Mouse (Mus musculus) NIH3T3 (cell line): ENCODE measurements around the gene Sinhcaf.

Experiments
- DNase-seq: peaks from one replicate; pipeline ENCODE4 v3.0.0-alpha.2; 2012; ENCODE audit warnings: low read depth

Sinhcaf gene

DNA sequence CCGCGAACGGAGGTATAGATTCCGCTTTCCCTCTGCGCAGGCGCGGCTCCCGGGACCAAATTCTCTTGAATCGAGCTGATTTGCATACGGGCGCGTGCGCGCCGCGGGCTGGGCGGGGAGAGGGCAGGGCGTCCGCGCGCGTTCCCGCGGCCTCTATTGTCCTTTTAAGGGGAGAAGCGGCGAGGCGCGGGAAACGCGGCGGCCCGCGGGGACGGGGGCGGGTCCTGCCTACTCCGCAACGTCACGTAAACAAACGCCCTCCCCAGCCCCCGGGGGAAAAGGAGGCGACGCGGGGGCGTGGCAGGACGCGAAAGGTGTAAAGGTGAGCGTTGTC is at the start of gene Sinhcaf:
Gene Sinhcaf (minus strand): TSS at position 59 of the 334 bp plus-strand sequence.
- peak; percentile 100 for DNase-seq

DNA sequence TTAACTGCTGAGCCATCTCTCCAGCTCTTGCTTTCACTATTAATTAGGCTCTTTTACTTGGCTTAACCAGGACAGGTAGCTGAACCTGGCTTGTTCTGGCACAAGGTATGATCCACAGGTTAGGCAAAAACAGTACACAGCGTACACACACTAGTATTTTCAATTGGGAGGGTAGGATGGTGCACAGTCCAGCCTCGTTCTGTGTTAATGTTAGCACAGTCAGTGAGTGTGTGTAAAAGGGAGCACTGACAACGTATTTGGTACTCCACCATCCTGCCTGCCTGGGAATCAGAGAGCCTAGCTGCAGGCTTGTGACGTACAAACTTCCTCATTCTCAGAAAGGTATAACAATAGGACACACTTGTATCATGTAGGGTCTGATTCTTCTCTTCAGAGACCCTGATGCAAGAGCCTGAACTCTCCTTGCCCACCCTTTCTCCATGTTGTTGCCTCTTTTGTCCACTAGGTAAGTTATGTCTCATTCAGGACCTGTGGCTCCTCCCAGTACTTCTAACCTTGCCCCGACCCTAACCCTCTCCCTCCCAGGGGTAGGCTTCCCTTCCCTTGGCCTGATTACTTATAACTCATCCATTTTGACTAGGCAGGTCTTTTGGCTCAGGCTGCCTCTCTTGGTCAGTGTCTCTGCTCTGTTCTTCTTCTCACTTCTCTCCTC is 48.2 kb upstream of the Sinhcaf start:
- no peak for DNase-seq

DNA sequence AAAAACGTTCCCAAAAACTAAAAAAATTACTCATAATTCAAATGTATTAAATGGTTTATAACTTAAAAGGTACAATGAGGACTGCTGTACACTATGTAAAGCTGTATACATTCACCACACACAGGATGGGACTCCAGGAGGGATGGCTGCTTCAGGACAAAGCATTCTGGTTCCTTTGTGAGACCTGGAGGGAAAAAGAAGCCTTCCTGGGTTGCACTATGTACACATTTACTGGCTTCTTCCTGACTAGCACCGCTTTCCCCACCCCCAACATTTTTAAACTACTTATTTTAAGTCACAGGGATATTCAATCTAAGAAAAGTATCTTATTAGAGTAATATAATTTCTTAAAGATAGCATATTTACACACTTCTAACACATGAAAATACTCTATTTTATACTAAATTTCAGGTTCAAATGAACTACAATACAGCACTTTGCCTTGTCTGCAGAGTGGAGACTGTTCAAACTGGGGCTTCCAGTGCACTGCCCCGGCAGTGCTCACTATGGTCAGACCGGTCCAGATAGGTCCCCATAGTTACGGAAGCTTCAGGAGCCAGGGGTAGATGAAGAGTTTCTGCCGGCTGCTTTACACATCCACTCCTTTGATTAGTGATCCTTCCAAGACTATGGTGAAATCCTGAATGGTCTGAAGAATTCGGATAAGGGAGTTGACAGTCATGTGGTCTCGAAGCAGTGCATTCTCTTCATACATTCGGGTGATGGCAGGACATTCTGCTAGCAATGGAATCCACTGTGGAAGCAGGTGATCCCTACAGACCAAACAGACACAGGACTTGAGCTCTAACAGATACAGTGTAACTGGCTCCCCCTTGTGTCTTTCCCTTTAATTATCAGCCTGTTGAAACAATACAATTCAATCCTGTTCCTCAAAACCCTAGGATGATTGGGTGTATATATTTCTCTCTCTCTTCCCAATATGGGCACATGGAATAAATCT is 47.1 kb upstream of the Sinhcaf start:
- peak; percentile 75 for DNase-seq

DNA sequence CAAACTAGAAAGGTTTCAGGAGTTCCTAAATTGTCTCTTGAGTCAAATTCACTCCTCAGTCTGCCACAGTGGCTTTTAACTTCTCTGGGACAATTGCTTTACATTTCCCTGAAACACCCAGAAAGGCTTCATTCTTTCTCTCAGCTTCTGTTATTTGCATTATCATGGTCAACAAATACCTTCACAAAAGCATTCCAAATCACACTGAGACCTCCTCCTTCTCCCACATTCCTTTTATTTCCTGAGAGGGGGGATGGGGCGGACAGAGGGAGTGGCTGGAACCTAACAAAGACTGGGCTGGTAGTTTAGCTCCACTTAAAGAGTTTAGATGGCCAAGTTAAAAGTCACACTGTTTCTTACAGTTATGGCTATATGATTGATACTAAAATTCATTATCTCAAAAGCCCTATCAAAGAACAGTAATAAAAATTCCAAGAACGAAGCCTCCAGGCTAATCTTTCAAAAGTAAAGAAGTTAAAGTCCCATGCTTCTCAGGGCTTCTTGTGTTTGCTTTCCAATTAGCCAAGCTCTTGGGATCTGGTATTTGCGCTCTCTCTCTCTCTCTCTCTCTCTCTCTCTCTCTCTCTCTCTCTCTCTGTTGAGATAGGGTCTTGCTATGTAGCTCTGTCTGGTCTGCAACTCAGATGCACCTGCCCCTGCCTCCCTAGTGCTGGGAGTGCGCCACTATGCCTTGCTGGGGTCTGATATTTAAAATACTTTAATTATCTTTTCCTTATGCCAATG is 46.3 kb upstream of the Sinhcaf start:
- no peak for DNase-seq

DNA sequence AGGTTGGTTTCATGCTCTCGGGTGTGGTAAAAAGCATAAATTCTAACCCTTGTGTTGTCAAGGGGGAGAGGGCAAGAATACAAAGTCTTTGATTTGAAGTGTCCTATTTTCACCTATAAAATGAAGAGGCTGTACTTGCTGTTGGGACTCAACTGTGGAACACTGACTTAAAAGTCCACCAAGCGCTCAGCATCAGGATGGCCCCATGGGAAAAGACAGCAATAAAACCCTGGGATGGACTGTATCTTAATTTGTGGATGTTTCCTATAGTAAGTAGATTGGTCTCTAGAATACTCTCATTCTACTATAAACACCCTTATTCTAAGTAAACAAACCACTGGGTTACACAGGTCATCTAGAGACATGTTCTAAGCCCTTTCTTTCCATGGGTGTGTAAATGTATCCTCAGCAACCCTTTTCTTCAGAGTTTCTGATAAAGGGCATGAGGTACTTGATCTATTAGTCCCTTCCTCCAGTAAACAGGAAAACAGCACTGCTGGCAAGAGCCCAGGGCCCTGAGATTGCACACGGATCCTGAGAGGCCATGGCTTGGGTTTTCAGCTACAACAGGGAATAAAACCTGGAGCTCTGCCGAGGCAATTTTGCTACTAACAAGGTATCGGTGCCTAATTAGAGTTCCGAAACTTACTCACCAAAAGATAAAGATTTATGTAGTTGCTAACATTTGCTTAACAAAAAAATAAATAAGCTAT is 45.5 kb upstream of the Sinhcaf start:
- no peak for DNase-seq

DNA sequence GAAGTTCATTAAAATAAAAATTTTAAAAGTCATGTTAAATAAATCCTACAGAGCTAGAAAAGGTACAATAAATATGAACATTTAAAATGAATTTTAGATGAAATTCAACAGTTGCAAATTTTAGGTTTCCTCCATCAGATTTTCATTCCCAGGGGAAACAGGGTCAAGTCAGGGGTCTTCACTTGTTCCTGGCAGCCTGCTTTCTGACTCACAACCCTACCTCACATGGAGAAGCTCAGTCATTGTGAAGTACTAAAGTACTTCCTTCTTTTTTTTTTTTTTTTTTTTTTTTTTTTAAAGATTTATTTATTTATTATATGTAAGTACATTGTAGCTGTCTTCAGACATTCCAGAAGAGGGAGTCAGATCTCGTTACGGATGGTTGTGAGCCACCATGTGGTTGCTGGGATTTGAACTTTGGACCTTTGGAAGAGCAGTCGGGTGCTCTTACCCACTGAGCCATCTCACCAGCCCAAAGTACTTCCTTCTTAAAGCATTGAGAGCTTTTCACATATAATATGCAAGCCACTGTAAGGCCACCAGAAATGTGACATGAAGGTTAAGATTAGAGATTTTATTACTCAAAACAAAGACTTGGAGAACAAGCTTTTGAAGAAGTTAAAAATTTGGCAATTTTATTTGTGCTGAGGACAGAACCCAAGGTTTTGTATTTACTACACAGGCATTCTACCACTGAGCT is 43.7 kb upstream of the Sinhcaf start:
- peak; percentile 29 for DNase-seq

DNA sequence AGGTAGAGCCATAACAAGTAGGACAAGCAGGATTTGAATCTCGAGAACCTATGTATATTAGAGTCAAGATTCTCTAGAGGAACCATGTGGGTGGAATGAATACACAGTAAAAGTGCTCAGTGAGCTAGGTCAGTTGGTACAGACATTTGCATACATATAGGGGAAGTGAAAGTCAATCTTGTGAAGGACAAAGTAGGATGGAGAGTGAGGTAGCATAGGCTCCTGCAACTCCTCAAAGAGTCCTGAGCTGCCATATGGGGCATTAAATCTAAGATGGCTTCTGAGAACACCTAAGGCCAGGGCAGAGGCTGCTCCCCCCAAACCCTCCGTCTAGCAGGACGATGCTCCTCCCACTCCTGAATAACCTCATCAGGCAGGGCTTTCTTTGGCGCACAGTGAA is 39.7 kb upstream of the Sinhcaf start:
- no peak for DNase-seq

DNA sequence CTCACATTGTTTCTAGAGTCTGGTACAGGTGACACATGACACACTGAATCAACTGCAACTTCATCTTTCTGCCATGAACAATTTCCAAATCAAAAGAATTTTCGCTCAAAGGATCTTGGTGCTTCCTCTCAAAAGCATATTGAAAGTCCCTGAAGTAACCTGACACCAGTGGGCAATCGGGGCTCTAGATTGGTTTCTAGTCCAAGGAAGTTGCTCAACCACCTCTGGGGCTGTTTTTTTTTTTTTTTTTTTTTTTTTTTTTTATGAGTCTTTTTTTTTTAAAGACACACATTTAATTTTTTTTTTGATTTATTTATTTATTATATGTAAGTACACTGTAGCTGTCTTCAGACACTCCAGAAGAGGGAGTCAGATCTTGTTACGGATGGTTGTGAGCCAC is 34.2 kb upstream of the Sinhcaf start:
- DNase-seq = peak; percentile 34

DNA sequence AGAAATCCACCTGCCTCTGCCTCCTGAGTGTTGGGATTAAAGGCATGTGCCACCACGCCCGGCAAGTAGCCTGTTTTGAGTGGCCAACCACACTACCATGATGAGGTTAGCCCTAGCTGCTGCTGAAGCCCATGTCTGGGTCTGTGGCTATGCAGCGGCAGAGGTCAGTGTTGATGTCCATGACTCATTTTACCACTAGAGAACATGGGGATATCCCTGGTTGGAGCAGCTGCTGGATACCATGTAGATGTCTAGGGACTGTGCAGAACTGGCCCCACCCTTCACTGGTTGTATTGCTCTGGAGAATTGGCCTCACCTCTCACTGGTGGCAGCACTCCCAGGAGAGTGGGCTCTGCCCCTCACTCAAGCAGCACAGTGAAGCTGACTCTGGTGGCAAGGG is 28.8 kb upstream of the Sinhcaf start:
- no peak for DNase-seq

DNA sequence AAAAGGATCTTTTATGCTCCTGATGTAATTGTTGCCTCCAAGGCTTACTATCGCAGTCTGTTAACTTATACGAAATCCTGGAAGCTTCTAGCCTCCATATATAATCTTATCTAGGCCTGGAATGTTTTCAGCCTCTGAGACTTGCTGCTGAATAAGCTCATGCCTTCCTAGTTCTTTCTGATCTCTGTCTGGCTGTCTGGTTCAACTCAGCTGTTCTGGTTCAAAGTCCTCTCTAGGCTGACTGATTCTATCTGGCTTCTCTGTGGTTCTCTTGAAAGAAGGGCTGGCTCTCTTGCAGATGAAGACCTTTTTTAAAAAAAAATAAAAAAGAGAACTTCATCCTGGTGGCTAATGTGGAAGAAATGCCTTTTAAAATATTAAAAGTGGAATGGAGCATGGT is 26.6 kb upstream of the Sinhcaf start:
- DNase-seq = no peak

DNA sequence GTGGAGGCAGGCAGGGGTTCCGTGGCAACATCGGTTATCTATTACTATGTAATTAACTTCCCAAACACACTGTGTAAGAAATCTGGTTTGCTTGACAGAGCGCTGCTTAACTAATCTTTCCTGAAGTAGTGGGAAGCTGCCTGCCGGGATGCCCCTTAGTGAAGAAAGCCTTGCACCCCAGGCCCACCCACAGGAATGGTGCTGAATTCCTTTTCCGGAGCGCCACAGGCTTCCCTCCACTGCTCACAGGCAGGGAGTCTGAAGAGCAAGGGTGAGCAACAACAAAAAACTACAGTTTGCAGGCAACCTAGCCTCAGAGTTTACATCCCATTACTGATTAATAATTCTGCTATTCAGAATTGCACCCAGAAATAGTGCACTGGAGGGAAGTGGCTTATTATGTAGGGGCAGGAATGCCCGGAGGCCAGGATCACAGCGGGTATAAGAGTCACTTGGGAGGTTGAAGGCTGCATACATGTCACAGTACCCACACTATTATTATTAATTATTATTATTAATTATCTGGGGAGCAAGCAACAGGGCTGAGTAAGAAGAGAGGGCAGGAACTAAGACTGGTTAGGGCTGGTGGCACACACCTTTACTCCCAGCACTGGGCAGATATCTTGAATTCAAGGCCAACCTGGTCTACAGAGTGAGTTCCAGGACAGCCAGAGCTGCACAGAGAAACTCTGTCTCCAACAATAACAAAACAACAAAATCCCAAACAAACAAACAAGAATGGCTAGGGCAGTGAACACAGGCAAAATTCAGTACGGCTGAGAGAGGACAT is 26.0 kb upstream of the Sinhcaf start:
- DNase-seq = no peak

DNA sequence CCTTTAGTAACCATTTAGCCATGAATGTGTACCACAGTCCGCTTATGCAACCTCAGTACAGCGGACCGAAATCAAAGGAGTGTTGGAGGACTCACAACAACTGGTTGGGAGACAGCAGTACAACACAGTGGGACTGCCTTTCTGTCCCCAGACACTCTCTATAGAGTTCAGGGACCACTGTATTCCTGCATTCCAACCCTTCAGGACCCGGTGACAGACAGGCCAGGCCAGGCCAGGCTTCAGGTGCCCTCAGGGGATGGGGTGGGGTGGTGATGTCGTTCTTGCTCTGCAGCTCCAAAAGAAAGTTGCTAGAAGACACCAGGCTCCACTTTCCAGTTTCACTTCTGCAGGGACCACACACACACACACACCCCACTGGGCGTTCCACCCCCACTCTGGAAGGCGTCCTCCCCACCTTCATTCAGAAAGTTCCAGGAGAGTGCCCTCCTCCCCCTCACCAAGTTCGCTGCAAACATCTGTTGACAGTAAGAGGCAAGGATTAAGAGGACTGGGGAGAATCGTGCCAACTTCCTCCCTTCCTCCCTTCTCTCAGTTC is 25.2 kb upstream of the Sinhcaf start:
- DNase-seq = no peak

DNA sequence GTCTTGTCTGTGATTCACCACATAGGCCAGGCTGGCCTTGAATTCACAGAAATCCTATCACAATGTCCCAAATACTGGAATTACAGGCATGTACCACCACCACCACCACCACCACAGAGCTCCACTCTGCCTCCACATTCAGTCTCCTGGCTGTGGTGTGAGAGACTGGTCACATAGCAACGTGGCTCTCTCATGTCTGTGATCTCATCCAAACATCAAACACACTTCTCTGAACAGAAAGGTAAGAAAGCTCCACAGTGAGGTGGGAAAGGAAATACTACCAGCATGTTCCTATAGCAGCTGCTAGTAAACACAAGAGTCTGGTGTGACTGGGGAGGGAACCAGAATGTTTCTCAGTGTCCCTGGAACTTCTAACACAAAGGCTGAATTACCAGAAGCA is 15.0 kb upstream of the Sinhcaf start:
- no peak for DNase-seq

DNA sequence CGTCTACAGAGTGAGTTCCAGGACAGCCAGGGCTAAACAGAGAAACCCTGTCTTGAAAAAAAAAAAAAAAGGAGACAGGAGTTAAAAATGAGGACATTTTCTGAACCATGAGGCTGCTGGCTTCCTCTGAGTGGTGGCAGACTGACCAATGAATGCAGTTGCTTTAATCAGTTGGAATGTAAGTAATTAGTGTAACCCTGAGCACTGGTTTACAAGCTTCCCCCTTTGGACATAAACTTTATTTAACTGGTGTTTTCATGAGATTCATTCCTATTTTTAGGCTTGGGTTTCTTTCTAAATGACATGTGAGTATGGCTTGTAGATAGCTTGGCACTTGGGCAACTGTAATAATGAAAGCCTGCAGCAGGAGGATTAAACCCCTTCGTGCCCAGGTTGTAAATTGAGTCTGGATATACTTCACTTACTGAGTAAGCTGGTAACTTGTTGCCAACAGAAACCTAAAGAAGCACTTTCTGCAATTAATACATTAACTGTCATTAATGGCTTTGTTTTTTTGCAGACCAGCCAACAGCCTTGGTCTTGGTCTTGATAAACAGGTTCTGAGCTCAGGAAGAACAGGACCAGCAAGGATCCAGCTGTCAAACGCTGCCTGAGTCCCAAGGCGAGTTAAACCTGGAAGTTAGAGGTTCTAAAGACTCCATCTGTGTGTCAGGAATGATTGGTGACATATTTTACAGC is 13.4 kb upstream of the Sinhcaf start:
- no peak for DNase-seq

DNA sequence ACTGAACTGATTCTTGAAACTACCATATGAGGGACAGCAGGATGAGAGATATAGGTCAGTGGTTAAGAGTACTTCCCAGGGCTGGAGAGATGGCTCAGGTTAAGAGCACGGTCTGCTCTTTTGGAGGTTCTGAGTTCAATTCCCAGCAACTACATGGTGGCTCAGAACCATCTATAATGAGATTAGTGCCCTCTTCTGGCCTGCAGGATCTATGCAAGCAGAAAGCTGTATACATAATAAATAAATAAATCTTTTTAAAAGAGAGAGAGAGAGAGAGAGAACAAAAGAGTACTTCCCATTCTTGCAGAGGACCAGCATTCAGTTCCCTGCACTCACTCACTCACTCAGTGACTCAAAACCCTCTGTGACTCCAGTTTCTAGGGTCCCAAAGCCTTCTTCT is 12.4 kb upstream of the Sinhcaf start:
- no peak for DNase-seq

DNA sequence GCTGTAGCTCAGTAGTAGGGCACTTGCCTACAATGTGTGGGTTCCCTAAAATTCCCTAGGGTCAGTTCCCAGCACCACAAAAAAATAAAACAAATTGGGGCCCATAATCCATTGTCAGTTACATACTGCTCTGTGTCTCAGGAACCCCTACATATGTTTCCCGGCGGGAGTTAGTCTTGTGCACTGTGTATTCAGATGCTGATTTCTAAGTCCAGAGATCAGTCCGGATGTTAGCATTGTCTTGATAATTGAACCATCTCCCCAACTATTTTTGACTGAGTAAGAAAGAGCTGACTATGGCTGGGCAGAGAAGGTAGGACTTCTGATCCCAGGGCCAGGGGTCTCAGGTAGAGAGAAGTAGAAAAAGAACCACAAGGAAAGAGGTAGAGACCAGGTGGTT is 10.8 kb upstream of the Sinhcaf start:
- DNase-seq = no peak

DNA sequence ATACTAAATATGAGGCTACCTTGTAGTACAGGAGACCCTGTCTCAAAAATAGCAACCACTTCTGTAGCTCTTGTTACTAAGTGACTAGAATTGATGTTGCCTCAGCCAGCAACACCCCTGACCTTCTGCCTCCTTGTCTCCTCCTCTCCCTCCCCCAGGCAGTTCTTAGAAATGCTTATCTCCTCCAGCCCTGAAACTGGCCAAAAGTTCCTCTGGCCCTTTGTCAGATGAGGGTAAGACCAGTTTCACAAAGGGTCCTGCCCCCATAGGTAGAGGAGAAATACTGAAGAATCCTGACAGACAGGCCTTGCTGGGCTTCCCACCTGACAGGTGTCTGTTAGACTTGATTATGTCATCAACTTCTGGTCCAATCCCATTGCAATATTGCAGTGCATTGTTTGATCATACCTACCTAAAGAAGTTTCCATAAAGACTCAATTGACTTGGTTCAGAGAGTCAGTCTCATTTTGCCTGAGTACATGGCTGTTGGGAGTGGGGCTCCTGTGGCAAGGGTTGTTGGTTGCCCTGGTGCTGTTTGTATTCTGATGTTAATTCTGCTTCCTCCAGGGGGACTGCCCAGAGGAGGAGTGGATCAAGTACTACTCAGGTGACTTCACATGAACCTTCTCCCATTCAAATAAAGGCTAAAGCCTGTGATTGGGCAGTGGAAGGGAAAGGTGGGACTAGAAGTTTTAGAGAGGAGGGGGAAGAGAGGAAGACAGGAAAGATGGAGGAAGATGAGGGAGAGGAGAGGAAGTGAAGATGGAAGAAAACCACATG is 9.6 kb upstream of the Sinhcaf start:
- DNase-seq = no peak

DNA sequence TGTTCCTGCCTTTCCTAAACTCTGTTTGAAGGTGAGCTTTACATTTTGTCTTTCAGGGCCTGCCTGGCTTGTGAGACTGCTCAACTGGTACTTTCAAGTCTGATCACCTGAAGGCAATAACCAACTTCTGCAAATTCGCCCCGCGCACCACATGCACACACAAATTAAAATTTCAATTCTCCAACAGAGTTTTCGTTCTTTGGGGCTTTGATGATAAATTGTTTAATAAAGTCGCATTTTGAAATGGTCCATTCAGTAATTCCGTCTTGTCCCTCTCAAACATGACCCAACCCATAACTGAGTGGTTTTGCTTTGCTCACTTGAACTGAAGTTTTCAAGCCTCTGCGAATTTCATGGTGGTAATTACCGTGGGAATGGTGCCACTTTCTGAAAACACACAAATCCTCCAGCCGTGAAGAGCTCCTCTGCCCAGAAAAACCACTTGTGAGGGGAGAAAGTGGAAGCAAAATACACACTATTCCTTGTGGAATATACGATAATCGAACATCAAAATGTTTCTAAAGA is 676 bp upstream of the Sinhcaf start:
- DNase-seq = no peak
